Mouse (Mus musculus): ENCODE data around the gene Dcaf1. TPM values are rescaled to one million over a fixed set of nuclear protein-coding genes. Genes with fewer than 3 reads are reported as not detected.

The Dcaf1 gene
- polyA plus RNA-seq, 1 experiment from 2014 or later: 7.2 TPM

DNA sequence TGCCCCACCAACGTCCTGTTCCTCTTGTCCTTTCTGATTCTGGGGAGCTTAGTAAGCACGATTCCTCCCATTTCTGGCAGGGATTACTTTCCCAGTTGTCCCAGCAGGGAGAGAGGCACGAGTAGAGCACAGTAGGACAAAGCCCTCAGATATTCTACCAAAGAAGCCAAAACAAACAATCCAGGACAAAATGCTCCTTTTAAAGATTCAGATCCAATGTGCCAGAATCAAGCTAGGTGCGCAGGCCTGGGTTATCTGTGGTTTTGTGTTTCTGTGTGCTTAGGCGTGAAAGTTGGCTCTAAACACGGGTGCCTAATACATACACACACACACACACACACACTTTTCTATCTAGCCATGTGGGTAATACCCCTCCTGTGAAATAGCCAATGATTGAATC, 3.5 kb upstream of the Dcaf1 start:
- H3K36me3 ChIP-seq (ENCODE audit: insufficient read depth, low read length): no peaks in the 10 kb centered on the region
- H3K4me1 ChIP-seq (ENCODE audit: insufficient read depth, low read depth, low read length): no peaks in the 10 kb centered on the region
- no peak for TF ChIP-seq EP300 (IDR thresholded peaks at IDR 0.05)
- DNase-seq (ENCODE audit: low spot score): no peak
- no peak overlapping the region for H3K4me2 ChIP-seq (replicated peaks; ENCODE audit: low read depth, low read length)
- ATAC-seq: no peak
- no peak overlapping the region for H3K27ac ChIP-seq (ENCODE audit: low read length)
- H3K9me3 ChIP-seq (ENCODE audit: low read length): no peaks in the 10 kb centered on the region
- no peak overlapping the region for H3K9ac ChIP-seq (replicated peaks; ENCODE audit: low read depth)
- 74% methylated on average over 6 of the region's 6 CpGs for WGBS
- no peak overlapping the region for H3K4me3 ChIP-seq (ENCODE audit: low read depth, low read length)
- H3K27me3 ChIP-seq (replicated peaks; ENCODE audit: insufficient read depth, low read length): no peaks in the 10 kb centered on the region

DNA sequence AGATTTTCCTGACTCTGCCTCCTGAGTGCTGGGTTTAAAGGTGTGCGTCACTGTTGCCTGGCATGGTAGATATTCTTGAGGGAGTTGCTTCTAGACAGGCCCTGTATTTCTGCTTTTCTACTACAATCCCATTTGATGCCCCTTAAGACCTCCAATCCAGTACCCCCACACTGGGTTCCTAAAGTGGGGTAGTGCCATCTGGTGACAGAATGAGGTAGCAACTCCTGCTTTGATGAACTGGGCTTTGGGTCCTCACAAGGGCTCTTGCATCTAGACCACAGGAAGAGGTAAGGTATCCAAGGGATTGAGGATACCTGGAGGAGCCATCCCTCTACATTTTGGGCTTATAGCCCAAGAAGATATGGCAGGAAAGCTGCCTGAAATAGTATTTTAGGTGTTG, 2.5 kb upstream of the Dcaf1 start:
- TF ChIP-seq EP300 (IDR thresholded peaks at IDR 0.05) (no peak), CTCF (IDR thresholded peaks at IDR 0.05) (peak; percentile 62)

DNA sequence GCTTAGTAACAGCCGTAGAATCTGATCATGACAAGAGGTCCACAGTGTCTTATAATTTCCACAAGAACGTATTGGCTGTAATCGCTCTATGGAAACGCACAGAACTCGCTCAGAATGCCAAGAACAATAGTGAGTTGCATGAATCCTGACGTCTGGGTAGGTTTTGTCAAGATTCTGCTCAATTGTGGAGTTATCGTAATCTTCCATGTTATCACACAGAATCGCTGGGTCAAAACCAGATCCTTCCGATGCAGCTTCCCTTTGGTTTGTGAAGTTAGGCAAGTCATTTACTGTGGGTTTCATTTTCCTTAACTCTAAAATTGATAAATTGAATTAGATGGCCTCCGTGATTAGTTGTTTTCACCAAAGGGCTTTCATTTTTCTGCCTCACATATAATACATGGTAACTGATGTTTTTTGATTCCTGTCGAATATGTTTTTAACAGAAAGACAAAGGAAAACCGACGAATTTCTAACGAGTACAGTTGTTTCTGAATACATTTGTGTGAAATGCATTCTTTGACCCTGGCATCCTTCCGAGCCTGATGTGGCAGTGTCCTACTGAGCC, 540 bp upstream of the Dcaf1 start:
- peak; percentile 28 for DNase-seq (ENCODE audit: low spot score)

More for the DNA sequence above, 2.5 kb upstream of the Dcaf1 start:
- H3K27ac ChIP-seq (ENCODE audit: low read length): no peak overlapping the region
- H3K36me3 ChIP-seq (ENCODE audit: insufficient read depth, low read length): no peaks in the 10 kb centered on the region
- no peak overlapping the region for H3K9ac ChIP-seq (replicated peaks; ENCODE audit: low read depth)
- no peaks in the 10 kb centered on the region for H3K9me3 ChIP-seq (ENCODE audit: low read length)
- H3K4me1 ChIP-seq (ENCODE audit: insufficient read depth, low read depth, low read length): no peaks in the 10 kb centered on the region
- no peak overlapping the region for H3K4me2 ChIP-seq (replicated peaks; ENCODE audit: low read depth, low read length)
- ATAC-seq (no peak), DNase-seq (ENCODE audit: low spot score) (no peak)
- no peaks in the 10 kb centered on the region for H3K27me3 ChIP-seq (replicated peaks; ENCODE audit: insufficient read depth, low read length)
- H3K4me3 ChIP-seq (ENCODE audit: low read depth, low read length): no peak overlapping the region
- 71% methylated on average over 1 of the region's 1 CpGs for WGBS

DNA sequence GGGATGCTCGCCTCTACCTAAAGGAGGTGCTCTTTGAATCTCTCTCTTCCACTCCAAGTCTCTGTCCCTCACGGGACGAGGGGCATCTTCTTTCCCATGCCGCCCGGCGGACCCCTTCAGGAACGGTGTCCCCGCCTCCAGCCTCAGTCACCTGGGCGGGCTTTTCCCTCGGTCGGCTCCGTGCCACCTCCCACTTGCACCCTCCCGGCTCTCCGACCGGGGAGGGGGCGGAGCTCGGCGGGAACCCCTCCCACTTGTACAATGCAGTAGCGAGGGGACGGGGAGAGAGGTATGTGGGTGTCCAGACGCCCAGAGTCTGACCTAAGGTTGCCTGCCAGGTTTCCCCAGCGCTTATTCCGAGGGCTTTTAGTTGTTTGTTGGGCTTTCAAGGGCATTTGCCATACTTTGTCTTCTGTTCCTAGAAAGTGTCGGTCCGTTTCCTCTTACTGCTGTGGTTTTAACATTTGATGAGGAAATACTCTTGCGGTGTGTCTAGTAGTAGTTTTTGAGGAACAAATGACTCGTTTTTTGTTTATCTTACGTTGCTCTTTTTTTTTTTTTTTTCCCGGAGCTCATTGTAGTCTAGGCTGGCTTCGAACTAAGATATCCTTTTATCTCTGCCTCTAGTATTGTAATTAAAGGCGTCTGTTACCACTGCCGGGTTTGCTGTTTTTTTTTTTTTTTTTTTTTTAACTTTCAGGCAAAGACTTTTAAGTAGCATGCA, 869 bp downstream of the Dcaf1 start:
- peak overlapping the region; percentile 64 for H3K4me2 ChIP-seq (replicated peaks; ENCODE audit: low read depth, low read length)
- H3K9me3 ChIP-seq (ENCODE audit: low read length): no peaks in the 10 kb centered on the region
- H3K27me3 ChIP-seq (replicated peaks; ENCODE audit: insufficient read depth, low read length): no peaks in the 10 kb centered on the region
- H3K4me1 ChIP-seq (ENCODE audit: insufficient read depth, low read depth, low read length): no peaks in the 10 kb centered on the region
- peak; percentile 96 for DNase-seq (ENCODE audit: low spot score)
- ATAC-seq: peak; percentile 80
- peak overlapping the region; percentile 94 for H3K4me3 ChIP-seq (ENCODE audit: low read depth, low read length)
- WGBS: under 1% methylated on average over 32 of the region's 32 CpGs
- TF ChIP-seq CTCF (IDR thresholded peaks at IDR 0.05): peak; percentile 22; the same call in 1 of the 2 replicates
- no peak for TF ChIP-seq EP300 (IDR thresholded peaks at IDR 0.05)
- H3K27ac ChIP-seq (ENCODE audit: low read length): peak overlapping the region; percentile 97
- no peaks in the 10 kb centered on the region for H3K36me3 ChIP-seq (ENCODE audit: insufficient read depth, low read length)
- peak overlapping the region; percentile 82 for H3K9ac ChIP-seq (replicated peaks; ENCODE audit: low read depth)

More for the DNA sequence above, 540 bp upstream of the Dcaf1 start:
- Histone ChIP-seq H3K4me3 (ENCODE audit: low read depth, low read length) (peak overlapping the region; percentile 94), H3K27ac (ENCODE audit: low read length) (no peak overlapping the region), H3K4me2 (replicated peaks; ENCODE audit: low read depth, low read length) (peak overlapping the region; percentile 64), H3K36me3 (ENCODE audit: insufficient read depth, low read length) (no peaks in the 10 kb centered on the region), H3K27me3 (replicated peaks; ENCODE audit: insufficient read depth, low read length) (no peaks in the 10 kb centered on the region), H3K9me3 (ENCODE audit: low read length) (no peaks in the 10 kb centered on the region), H3K9ac (replicated peaks; ENCODE audit: low read depth) (peak overlapping the region; percentile 33), H3K4me1 (ENCODE audit: insufficient read depth, low read depth, low read length) (no peaks in the 10 kb centered on the region)
- no peak for TF ChIP-seq EP300 (IDR thresholded peaks at IDR 0.05)
- no peak for TF ChIP-seq CTCF (IDR thresholded peaks at IDR 0.05)
- ATAC-seq: no peak
- WGBS: 40% methylated on average over 15 of the region's 15 CpGs

DNA sequence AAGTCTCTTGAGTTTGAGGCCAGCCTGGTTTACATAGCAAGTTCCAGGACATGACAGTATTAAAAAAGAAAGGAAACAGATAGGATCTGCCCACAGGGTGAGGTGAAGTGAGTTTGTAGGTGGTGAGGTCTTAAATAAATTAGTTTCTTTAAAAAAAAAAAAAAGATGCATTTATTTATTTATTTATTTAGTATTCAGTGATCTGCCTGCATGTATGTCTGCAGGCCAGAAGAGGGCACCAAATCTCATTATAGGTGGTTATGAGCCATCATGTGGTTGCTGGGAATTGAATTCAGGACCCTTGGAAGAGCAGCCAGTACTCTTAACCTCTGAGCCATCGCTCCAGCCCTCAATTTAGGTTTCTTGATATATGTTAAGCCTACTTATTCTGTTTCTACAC, 18.9 kb downstream of the Dcaf1 start:
- Histone ChIP-seq H3K36me3 (ENCODE audit: insufficient read depth, low read length) (peaks cover 31% of the 10 kb centered on the region), H3K4me3 (ENCODE audit: low read depth, low read length) (no peak overlapping the region), H3K27me3 (replicated peaks; ENCODE audit: insufficient read depth, low read length) (no peaks in the 10 kb centered on the region), H3K27ac (ENCODE audit: low read length) (no peak overlapping the region), H3K9me3 (ENCODE audit: low read length) (no peaks in the 10 kb centered on the region), H3K4me1 (ENCODE audit: insufficient read depth, low read depth, low read length) (no peaks in the 10 kb centered on the region), H3K9ac (replicated peaks; ENCODE audit: low read depth) (no peak overlapping the region), H3K4me2 (replicated peaks; ENCODE audit: low read depth, low read length) (no peak overlapping the region)
- WGBS: 100% methylated on average over 1 of the region's 1 CpGs
- DNase-seq (ENCODE audit: low spot score) (no peak), ATAC-seq (no peak)
- peak; percentile 47 for TF ChIP-seq CTCF (IDR thresholded peaks at IDR 0.05)
- no peak for TF ChIP-seq EP300 (IDR thresholded peaks at IDR 0.05)

DNA sequence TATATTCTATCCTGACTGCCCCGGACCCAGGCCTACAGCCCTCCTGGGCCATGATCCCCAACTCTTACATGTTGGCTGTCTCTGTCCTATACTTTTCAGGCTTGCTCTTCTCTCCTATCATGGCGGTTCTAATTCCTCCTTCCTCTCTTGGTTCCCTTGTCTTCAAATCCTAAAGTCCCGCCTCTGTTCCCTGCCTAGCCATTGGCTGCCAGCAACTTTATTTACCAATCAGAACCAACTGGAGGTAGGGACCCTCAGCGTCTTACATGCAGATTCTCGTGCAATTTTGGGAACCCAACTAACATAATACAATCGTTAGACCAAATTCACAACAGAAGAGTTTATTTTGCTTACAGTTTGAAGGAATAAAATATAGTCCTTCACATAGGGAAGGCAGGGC, 21.1 kb downstream of the Dcaf1 start:
- TF ChIP-seq CTCF (IDR thresholded peaks at IDR 0.05) (no peak), EP300 (IDR thresholded peaks at IDR 0.05) (no peak)
- WGBS: 91% methylated on average over 6 of the region's 6 CpGs
- Histone ChIP-seq H3K9me3 (ENCODE audit: low read length) (no peaks in the 10 kb centered on the region), H3K36me3 (ENCODE audit: insufficient read depth, low read length) (peaks cover 26% of the 10 kb centered on the region; the same call in 1 of the 2 replicates), H3K4me2 (replicated peaks; ENCODE audit: low read depth, low read length) (no peak overlapping the region), H3K4me3 (ENCODE audit: low read depth, low read length) (no peak overlapping the region), H3K27me3 (replicated peaks; ENCODE audit: insufficient read depth, low read length) (no peaks in the 10 kb centered on the region), H3K9ac (replicated peaks; ENCODE audit: low read depth) (no peak overlapping the region), H3K4me1 (ENCODE audit: insufficient read depth, low read depth, low read length) (no peaks in the 10 kb centered on the region), H3K27ac (ENCODE audit: low read length) (no peak overlapping the region)
- no peak for DNase-seq (ENCODE audit: low spot score)
- no peak for ATAC-seq
